Comparison of ENCODE assay signal across 8 mouse cellular contexts in genomic region chr11:118348877-118349276, GRCm38 (mm10). TPM values are rescaled to one million over a fixed set of nuclear protein-coding genes. Genes with fewer than 3 reads are reported as not detected.
DNase-seq lines count a peak whose midpoint lies in the region; ATAC-seq and TF ChIP-seq lines count a peak whose summit lies in the region.

No protein-coding gene starts in this region.

- WGBS in kidney, embryonic 16.5 days, result 19% methylated on average over 5 of the region's 5 CpGs
- WGBS in thymus, adult 2 months, result 38% methylated on average over 5 of the region's 5 CpGs

- no peak for TF ChIP-seq CTCF in left cerebral cortex, adult 2 months (IDR thresholded peaks at IDR 0.05)
- TF ChIP-seq CTCF in thymus, adult 2 months (IDR thresholded peaks at IDR 0.05; ENCODE audit: borderline replicate concordance, control insufficient read depth, extremely low read depth, insufficient read depth, low read length, poor library complexity), result 0 out of 2 replicates have a peak, but pooled peaks have one; percentile 6

- H3K4me2 ChIP-seq in kidney, embryonic 16.5 days (replicated peaks; ENCODE audit: low read depth, low read length), result no peak overlapping the region

- no peaks in the 10 kb centered on the region for H3K9me3 ChIP-seq in kidney, embryonic 16.5 days (ENCODE audit: low read length)

- TF ChIP-seq POLR2A in thymus, adult 2 months (IDR thresholded peaks at IDR 0.05; ENCODE audit: control insufficient read depth, extremely low read depth, insufficient read depth, low read length, poor library complexity), result no peak

- 0 out of 2 replicates have a peak overlapping the region, but pooled peaks have one; percentile 36 for H3K27ac ChIP-seq in left cerebral cortex, adult 2 months
- H3K27ac ChIP-seq in kidney, embryonic 16.5 days (ENCODE audit: low read length), result peak overlapping the region; percentile 83
- H3K27ac ChIP-seq in thymus, adult 2 months (ENCODE audit: control insufficient read depth, insufficient read depth, low read length), result peak overlapping the region; percentile 98

- no peak for DNase-seq in left cerebral cortex, adult 2 months (ENCODE audit: extremely low spot score in 1 of 2, low spot score in 2 of 2)
- DNase-seq in left cerebral cortex, postnatal 25 days (ENCODE audit: low spot score in 2 of 2), result no peak
- DNase-seq in gastrocnemius, postnatal 14 days, result peak; percentile 70
- DNase-seq in lung, postnatal 25 days (ENCODE audit: low spot score), result peak; percentile 77
- peak; percentile 80 for DNase-seq in thymus, adult 2 months
- no peak for DNase-seq in right cerebral cortex, postnatal 4 days
- no peak for DNase-seq in layer of hippocampus, adult 9-10 months (ENCODE audit: low spot score)

- H3K4me1 ChIP-seq in kidney, embryonic 16.5 days (ENCODE audit: insufficient read depth, low read length), result peaks cover 50% of the 10 kb centered on the region
- H3K4me1 ChIP-seq in thymus, adult 2 months (replicated peaks; ENCODE audit: control insufficient read depth, insufficient read depth, low read length), result peaks cover 53% of the 10 kb centered on the region

- H3K36me3 ChIP-seq in kidney, embryonic 16.5 days (ENCODE audit: insufficient read depth, low read length), result no peaks in the 10 kb centered on the region
- no peaks in the 10 kb centered on the region for H3K36me3 ChIP-seq in thymus, adult 2 months (ENCODE audit: control insufficient read depth, insufficient read depth, low read length)

- no peak overlapping the region for H3K4me3 ChIP-seq in left cerebral cortex, adult 2 months
- H3K4me3 ChIP-seq in kidney, embryonic 16.5 days (ENCODE audit: low read length), result no peak overlapping the region
- H3K4me3 ChIP-seq in thymus, adult 2 months (ENCODE audit: control insufficient read depth, insufficient read depth, low read length), result no peak overlapping the region

- no peaks in the 10 kb centered on the region for H3K27me3 ChIP-seq in kidney, embryonic 16.5 days (ENCODE audit: insufficient read depth, low read length)
- no peaks in the 10 kb centered on the region for H3K27me3 ChIP-seq in thymus, adult 2 months (ENCODE audit: control insufficient read depth, insufficient read depth, low read length)

- intact Hi-C loops in left cerebral cortex, adult 2 months (cut with DNase I), result no loop called here
- intact Hi-C loops in left cerebral cortex, postnatal 25 days (cut with DNase I), result no loop called here
- intact Hi-C loops in gastrocnemius, postnatal 14 days (cut with DNase I; ENCODE audit: low total_unique reads), result no loop called here

- peak; percentile 62 for ATAC-seq in kidney, embryonic 16.5 days (ENCODE audit: low FRiP score, low TSS enrichment)

- H3K9ac ChIP-seq in kidney, embryonic 16.5 days (replicated peaks; ENCODE audit: low read length), result peak overlapping the region; percentile 40

RNA-seq across cellular contexts. Expression of gene Cep295nl, which starts 6.6 kb away (rescaled TPM):
- 1 to 10 TPM; 1.5 to 1.8 TPM for total RNA-seq in left cerebral cortex, adult 2 months (2021)
- 1 to 10 TPM in 1 of 2 experiments, under 1 TPM in 1; 0.66 to 1.2 TPM for total RNA-seq in left cerebral cortex, postnatal 25 days (2021)
- 1 to 10 TPM; 1.3 TPM for total RNA-seq in gastrocnemius, postnatal 14 days (2021)
- polyA plus RNA-seq in kidney, embryonic 16.5 days (2015; fragmentation: Nextera tagmentation; extraction: Ambion mirVana), result 0.37 and 0.39 TPM in 2 replicates
- polyA plus RNA-seq in thymus, adult 2 months (2012; rRNA removed), result 0.26 and 0.32 TPM in 2 replicates

RNA-seq across cellular contexts. Expression of gene Timp2, which starts 6.7 kb away (rescaled TPM):
- 100 to 1,000 TPM; 221 to 255 TPM for total RNA-seq in left cerebral cortex, adult 2 months (2021)
- 100 to 1,000 TPM; 254 to 273 TPM for total RNA-seq in left cerebral cortex, postnatal 25 days (2021)
- total RNA-seq in gastrocnemius, postnatal 14 days (2021), result 100 to 1,000 TPM; 119 to 133 TPM
- polyA plus RNA-seq in kidney, embryonic 16.5 days (2015; fragmentation: Nextera tagmentation; extraction: Ambion mirVana), result 84.6 TPM in 2 replicates
- polyA plus RNA-seq in thymus, adult 2 months (2012; rRNA removed), result 72.6 and 78.8 TPM in 2 replicates

RNA-seq across cellular contexts. Expression of gene Lgals3bp, which starts 53.0 kb away (rescaled TPM):
- total RNA-seq in left cerebral cortex, adult 2 months (2021), result 10 to 100 TPM; 17.1 to 20.0 TPM
- 10 to 100 TPM; 14.2 to 15.2 TPM for total RNA-seq in left cerebral cortex, postnatal 25 days (2021)
- 10 to 100 TPM; 11.0 to 11.9 TPM for total RNA-seq in gastrocnemius, postnatal 14 days (2021)
- 14.9 and 18.1 TPM in 2 replicates for polyA plus RNA-seq in kidney, embryonic 16.5 days (2015; fragmentation: Nextera tagmentation; extraction: Ambion mirVana)
- polyA plus RNA-seq in thymus, adult 2 months (2012; rRNA removed), result 450 and 565 TPM in 2 replicates

RNA-seq across cellular contexts. Expression of gene Usp36, which starts 58.8 kb away (rescaled TPM):
- total RNA-seq in left cerebral cortex, adult 2 months (2021), result 10 to 100 TPM; 32.1 to 33.1 TPM
- total RNA-seq in left cerebral cortex, postnatal 25 days (2021), result 10 to 100 TPM; 23.5 to 29.6 TPM
- 1 to 10 TPM; 9.8 TPM for total RNA-seq in gastrocnemius, postnatal 14 days (2021)
- polyA plus RNA-seq in kidney, embryonic 16.5 days (2015; fragmentation: Nextera tagmentation; extraction: Ambion mirVana), result 21.4 and 24.8 TPM in 2 replicates
- polyA plus RNA-seq in thymus, adult 2 months (2012; rRNA removed), result 28.8 and 34.6 TPM in 2 replicates

Comparison
In these comparisons a context has a peak if more than half of its experiments do, and no peak if none do; other contexts are left out.
1. DNase-seq: peak in gastrocnemius, postnatal 14 days (single experiment), lung, postnatal 25 days (single experiment) and thymus, adult 2 months (single experiment); none in left cerebral cortex, adult 2 months (0 of 2), left cerebral cortex, postnatal 25 days (0 of 2), right cerebral cortex, postnatal 4 days (single experiment) and layer of hippocampus, adult 9-10 months (single experiment).
2. H3K27ac ChIP-seq: peak in every context shown above with its lines; median percentile 98 in thymus, adult 2 months; 83 in kidney, embryonic 16.5 days; 36 in left cerebral cortex, adult 2 months.